Comparison of ENCODE assay signal across 29 mouse cellular contexts in the genomic region with DNA sequence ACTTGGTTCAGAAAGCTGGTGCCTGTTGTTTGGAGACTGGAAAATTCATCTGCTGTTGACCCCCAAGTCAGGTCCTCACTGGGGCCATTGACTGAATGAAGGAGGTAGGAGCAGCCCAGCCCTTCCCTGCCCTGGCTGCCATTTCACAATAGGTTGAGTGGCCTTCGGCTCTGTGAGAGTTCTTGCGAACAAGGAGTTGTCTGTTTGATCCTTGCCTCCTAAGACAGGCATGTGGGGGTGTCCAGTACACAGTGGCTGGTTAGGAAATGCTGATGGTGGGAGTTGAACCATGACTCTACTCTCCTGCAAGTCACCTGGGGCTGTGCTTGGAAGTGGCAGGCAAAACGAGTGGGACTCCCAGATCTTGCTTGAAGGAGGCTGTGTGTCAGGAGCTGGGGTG. TPM values are rescaled to one million over a fixed set of nuclear protein-coding genes. Genes with fewer than 3 reads are reported as not detected.
DNase-seq lines count a peak whose midpoint lies in the region; ATAC-seq and TF ChIP-seq lines count a peak whose summit lies in the region.
"Had no signal": no experiment of that assay in that cellular context is flagged by ENCODE, and none has a peak within 500 bp of the region (broad histone marks: within the 10 kb centered on the region; RNA-seq: fewer than 3 reads in every experiment).

No protein-coding gene starts in this region.

- no peak for ATAC-seq in stomach, embryonic 16.5 days (ENCODE audit: insufficient read depth, low FRiP score)
- ATAC-seq in stomach, postnatal 0 days (ENCODE audit: low FRiP score, low TSS enrichment): no peak
- ATAC-seq in intestine, embryonic 15.5 days: no peak
- ATAC-seq in hindbrain, embryonic 14.5 days (ENCODE audit: low FRiP score): no peak
- ATAC-seq: inflammation-experienced regulatory T-cells, adult 6 months had no signal

- TF ChIP-seq POLR2A in small intestine, adult 2 months (IDR thresholded peaks at IDR 0.05; ENCODE audit: low read depth, low read length): no peak

- H3K27me3 ChIP-seq in stomach, embryonic 16.5 days (ENCODE audit: control insufficient read depth, insufficient read depth, low read length): no peaks in the 10 kb centered on the region
- no peaks in the 10 kb centered on the region for H3K27me3 ChIP-seq in stomach, postnatal 0 days (ENCODE audit: control insufficient read depth, insufficient read depth, low read length)
- no peaks in the 10 kb centered on the region for H3K27me3 ChIP-seq in intestine, embryonic 15.5 days (replicated peaks)
- H3K27me3 ChIP-seq in small intestine, adult 2 months (ENCODE audit: control insufficient read depth, insufficient read depth, low read length): no peaks in the 10 kb centered on the region
- H3K27me3 ChIP-seq in hindbrain, embryonic 14.5 days (ENCODE audit: control insufficient read depth, insufficient read depth, low read length): peaks cover 22% of the 10 kb centered on the region
- H3K27me3 ChIP-seq in midbrain, embryonic 10.5 days (ENCODE audit: low read depth, poor library complexity, severe bottlenecking): peaks cover 60% of the 10 kb centered on the region
- H3K27me3 ChIP-seq: heart, embryonic 12.5 days; heart, embryonic 15.5 days; Patski had no signal

- no peaks in the 10 kb centered on the region for H3K9me3 ChIP-seq in stomach, embryonic 16.5 days (replicated peaks; ENCODE audit: control insufficient read depth, low read length)
- H3K9me3 ChIP-seq in stomach, postnatal 0 days (ENCODE audit: control insufficient read depth, low read length): no peaks in the 10 kb centered on the region
- no peaks in the 10 kb centered on the region for H3K9me3 ChIP-seq in intestine, embryonic 15.5 days
- no peaks in the 10 kb centered on the region for H3K9me3 ChIP-seq in hindbrain, embryonic 14.5 days (ENCODE audit: control insufficient read depth, low read length)
- H3K9me3 ChIP-seq in midbrain, embryonic 10.5 days (replicated peaks): no peaks in the 10 kb centered on the region
- H3K9me3 ChIP-seq: embryonic facial prominence, embryonic 10.5 days; embryonic facial prominence, embryonic 13.5 days; forebrain, embryonic 10.5 days; forebrain, embryonic 13.5 days; heart, embryonic 12.5 days; heart, embryonic 15.5 days; hindbrain, embryonic 10.5 days; hindbrain, embryonic 13.5 days had no signal

- H3K36me3 ChIP-seq in stomach, embryonic 16.5 days (ENCODE audit: control insufficient read depth, insufficient read depth, low read length): no peaks in the 10 kb centered on the region
- H3K36me3 ChIP-seq in stomach, postnatal 0 days (ENCODE audit: control insufficient read depth, insufficient read depth, low read length): no peaks in the 10 kb centered on the region
- H3K36me3 ChIP-seq in intestine, embryonic 15.5 days: no peaks in the 10 kb centered on the region
- no peaks in the 10 kb centered on the region for H3K36me3 ChIP-seq in small intestine, adult 2 months (ENCODE audit: control insufficient read depth, insufficient read depth, low read length)
- H3K36me3 ChIP-seq in hindbrain, embryonic 14.5 days (replicated peaks; ENCODE audit: control insufficient read depth, insufficient read depth): no peaks in the 10 kb centered on the region
- no peaks in the 10 kb centered on the region for H3K36me3 ChIP-seq in midbrain, embryonic 10.5 days
- H3K36me3 ChIP-seq: embryonic facial prominence, embryonic 10.5 days; embryonic facial prominence, embryonic 13.5 days; forebrain, embryonic 10.5 days; heart, embryonic 12.5 days; heart, embryonic 15.5 days; hindbrain, embryonic 10.5 days; hindbrain, embryonic 13.5 days had no signal

- TF ChIP-seq CTCF in stomach, postnatal 0 days (IDR thresholded peaks at IDR 0.05; ENCODE audit: low read depth): no peak
- TF ChIP-seq CTCF in small intestine, adult 2 months (IDR thresholded peaks at IDR 0.05; ENCODE audit: extremely low read depth, insufficient read length, insufficient replicate concordance, low read depth, low read length): no peak

- H3K9ac ChIP-seq in stomach, embryonic 16.5 days (ENCODE audit: low read length): no peak overlapping the region
- no peak overlapping the region for H3K9ac ChIP-seq in stomach, postnatal 0 days (ENCODE audit: low read length)
- H3K9ac ChIP-seq in intestine, embryonic 15.5 days: no peak overlapping the region
- H3K9ac ChIP-seq in hindbrain, embryonic 14.5 days: no peak overlapping the region
- H3K9ac ChIP-seq: embryonic facial prominence, embryonic 13.5 days; forebrain, embryonic 13.5 days; heart, embryonic 15.5 days; hindbrain, embryonic 13.5 days had no signal

- no peak overlapping the region for H3K4me3 ChIP-seq in stomach, embryonic 16.5 days (replicated peaks; ENCODE audit: low read length)
- H3K4me3 ChIP-seq in stomach, postnatal 0 days (ENCODE audit: low read depth, low read length): no peak overlapping the region
- H3K4me3 ChIP-seq in intestine, embryonic 15.5 days (replicated peaks): no peak overlapping the region
- no peak overlapping the region for H3K4me3 ChIP-seq in small intestine, adult 2 months (ENCODE audit: low read depth, low read length)
- H3K4me3 ChIP-seq in hindbrain, embryonic 14.5 days (replicated peaks; ENCODE audit: low read length): no peak overlapping the region
- H3K4me3 ChIP-seq in midbrain, embryonic 10.5 days: no peak overlapping the region
- H3K4me3 ChIP-seq: erythroblast, embryonic 14.5 days had no signal

- TF ChIP-seq EP300 in stomach, postnatal 0 days (optimal IDR thresholded peaks at IDR 0.05): no peak

- WGBS in stomach, embryonic 16.5 days: 74% methylated on average over 3 of the region's 3 CpGs
- 70% methylated on average over 3 of the region's 3 CpGs for WGBS in stomach, postnatal 0 days
- 73% methylated on average over 3 of the region's 3 CpGs for WGBS in intestine, embryonic 15.5 days
- 58% methylated on average over 3 of the region's 3 CpGs for WGBS in small intestine, adult 2 months
- WGBS in hindbrain, embryonic 14.5 days: 84% methylated on average over 3 of the region's 3 CpGs
- WGBS in midbrain, embryonic 10.5 days: 77% methylated on average over 3 of the region's 3 CpGs

- peaks cover 20% of the 10 kb centered on the region for H3K4me1 ChIP-seq in stomach, embryonic 16.5 days (ENCODE audit: control insufficient read depth, insufficient read depth, low read length)
- H3K4me1 ChIP-seq in stomach, postnatal 0 days (replicated peaks; ENCODE audit: control insufficient read depth, insufficient read depth): no peaks in the 10 kb centered on the region; the same call in 1 of the 2 replicates
- peaks cover 57% of the 10 kb centered on the region for H3K4me1 ChIP-seq in intestine, embryonic 15.5 days (replicated peaks)
- H3K4me1 ChIP-seq in small intestine, adult 2 months (ENCODE audit: control insufficient read depth, insufficient read depth, insufficient read length, low read length): peaks cover 39% of the 10 kb centered on the region
- H3K4me1 ChIP-seq in hindbrain, embryonic 14.5 days (replicated peaks; ENCODE audit: control insufficient read depth, insufficient read depth, low read length): peaks cover 19% of the 10 kb centered on the region
- H3K4me1 ChIP-seq in midbrain, embryonic 10.5 days: peaks cover 65% of the 10 kb centered on the region

- no peak overlapping the region for H3K4me2 ChIP-seq in stomach, embryonic 16.5 days (ENCODE audit: low read depth, low read length)
- H3K4me2 ChIP-seq in stomach, postnatal 0 days (replicated peaks; ENCODE audit: low read depth): no peak overlapping the region
- H3K4me2 ChIP-seq in intestine, embryonic 15.5 days (replicated peaks): no peak overlapping the region
- no peak overlapping the region for H3K4me2 ChIP-seq in hindbrain, embryonic 14.5 days (replicated peaks)

- DNase-seq in stomach, postnatal 0 days (ENCODE audit: low spot score): no peak
- no peak for DNase-seq in hindbrain, embryonic 14.5 days (ENCODE audit: low spot score)
- DNase-seq in midbrain, embryonic 10.5 days (ENCODE audit: low spot score): no peak
- DNase-seq in embryo, embryonic 9.5 days (ENCODE audit: extremely low spot score): no peak
- DNase-seq: adrenal gland, adult 2 months; adrenal gland, postnatal 14 days; cerebellum, adult 11 months; cerebellum, adult 2 months; cerebellum, adult 9-11 months; cerebellum, postnatal 25 days; gastrocnemius, postnatal 36 days; heart, adult 11 months; heart, postnatal 10 days; heart, postnatal 36 days had no signal

- H3K27ac ChIP-seq in stomach, embryonic 16.5 days (ENCODE audit: low read length): 0 out of 2 replicates have a peak overlapping the region, but pooled peaks have one; percentile 88
- no peak overlapping the region for H3K27ac ChIP-seq in stomach, postnatal 0 days (replicated peaks)
- 0 out of 2 replicates have a peak overlapping the region, but pooled peaks have one; percentile 93 for H3K27ac ChIP-seq in intestine, embryonic 15.5 days
- H3K27ac ChIP-seq in small intestine, adult 2 months (ENCODE audit: insufficient read depth, low read depth, low read length): peak overlapping the region; percentile 83; the same call in 1 of the 2 replicates
- H3K27ac ChIP-seq in hindbrain, embryonic 14.5 days: no peak overlapping the region
- no peak overlapping the region for H3K27ac ChIP-seq in midbrain, embryonic 10.5 days (replicated peaks)
- H3K27ac ChIP-seq: embryonic facial prominence, embryonic 13.5 days; forebrain, embryonic 13.5 days; heart, embryonic 15.5 days; hindbrain, embryonic 13.5 days; hindbrain, postnatal 0 days had no signal

RNA-seq across cellular contexts. Expression of a gene that starts 10.4 kb away (rescaled TPM):
- polyA plus RNA-seq in stomach, embryonic 16.5 days (2015; fragmentation: Nextera tagmentation; extraction: Ambion mirVana): 29.8 and 31.1 TPM in 2 replicates
- polyA plus RNA-seq in stomach, postnatal 0 days (2015; fragmentation: Nextera tagmentation; extraction: Ambion mirVana): 18.2 and 20.3 TPM in 2 replicates
- 65.4 and 71.3 TPM in 2 replicates for polyA plus RNA-seq in intestine, embryonic 15.5 days (2015; fragmentation: Nextera tagmentation; extraction: Ambion mirVana)
- polyA plus RNA-seq in small intestine, adult 2 months (2012; rRNA removed): 43.2 and 82.9 TPM in 2 replicates
- 26.2 and 27.1 TPM in 2 replicates for polyA plus RNA-seq in hindbrain, embryonic 14.5 days (2014; fragmentation: Nextera tagmentation; extraction: Ambion mirVana)
- polyA plus RNA-seq in midbrain, embryonic 10.5 days (2016; fragmentation: Nextera tagmentation; extraction: Ambion mirVana): 14.7 and 17.1 TPM in 2 replicates

RNA-seq across cellular contexts. Expression of a gene that starts 40.1 kb away (rescaled TPM):
- polyA plus RNA-seq in stomach, embryonic 16.5 days (2015; fragmentation: Nextera tagmentation; extraction: Ambion mirVana): 12.6 and 14.5 TPM in 2 replicates
- polyA plus RNA-seq in stomach, postnatal 0 days (2015; fragmentation: Nextera tagmentation; extraction: Ambion mirVana): 20.2 and 22.0 TPM in 2 replicates
- 12.5 and 14.1 TPM in 2 replicates for polyA plus RNA-seq in intestine, embryonic 15.5 days (2015; fragmentation: Nextera tagmentation; extraction: Ambion mirVana)
- polyA plus RNA-seq in small intestine, adult 2 months (2012; rRNA removed): 4.2 and 6.3 TPM in 2 replicates
- polyA plus RNA-seq in hindbrain, embryonic 14.5 days (2014; fragmentation: Nextera tagmentation; extraction: Ambion mirVana): 0.87 and 1.0 TPM in 2 replicates
- 1.5 and 1.7 TPM in 2 replicates for polyA plus RNA-seq in midbrain, embryonic 10.5 days (2016; fragmentation: Nextera tagmentation; extraction: Ambion mirVana)
- polyA plus RNA-seq: erythroblast, embryonic 14.5 days had no signal

Comparison
In these comparisons a context has a peak if more than half of its experiments do, and no peak if none do; other contexts are left out.
1. H3K27ac ChIP-seq: peak in stomach, embryonic 16.5 days (single experiment), intestine, embryonic 15.5 days (single experiment) and small intestine, adult 2 months (single experiment); none in stomach, postnatal 0 days (single experiment), hindbrain, embryonic 14.5 days (single experiment) and midbrain, embryonic 10.5 days (single experiment).